Mouse (Mus musculus) ES-E14 (cell line): ENCODE measurements around the gene Snai3. TPM values are rescaled to one million over a fixed set of nuclear protein-coding genes. Genes with fewer than 3 reads are reported as not detected.

Source experiments
- DNase-seq: peaks from one replicate; pipeline ENCODE4 v3.0.0-alpha.2; 2013; ENCODE audit warnings: low read depth, low spot score
- H3K27ac ChIP-seq: 2 replicates; pipeline ENCODE4 v1.5.1; 2012; ENCODE audit warnings: low read depth, mild to moderate bottlenecking, low read length, moderate library complexity, mixed read lengths; ENCODE audit not compliant: poor library complexity, insufficient read depth, severe bottlenecking
- H3K36me3 ChIP-seq: 2 replicates; pipeline ENCODE4 v1.6.1; 2012; ENCODE audit warnings: mild to moderate bottlenecking, low read length, moderate library complexity, mixed read lengths; ENCODE audit not compliant: control insufficient read depth, poor library complexity, insufficient read depth, severe bottlenecking
- H3K4me1 ChIP-seq, 2 experiments: fragments of 150-350 bp in 1 of 2; sonication (generic) in 1 of 2; 2 replicates each; pipeline ENCODE4 v1.6.1; 2012; ENCODE audit warnings: low read length in 2 of 2, mild to moderate bottlenecking in 1 of 2, mixed read lengths in 1 of 2; ENCODE audit not compliant: control insufficient read depth in 2 of 2, insufficient read depth in 2 of 2, poor library complexity in 1 of 2
- H3K4me3 ChIP-seq, 2 experiments: fragments of 150-350 bp in 1 of 2; sonication (generic) in 1 of 2; 2 replicates each; pipeline ENCODE4 v1.5.1; 2012; ENCODE audit warnings: low read length in 2 of 2, low read depth in 1 of 2, mild to moderate bottlenecking in 1 of 2, mixed read lengths in 1 of 2; ENCODE audit not compliant: insufficient read depth in 1 of 2, poor library complexity in 1 of 2, severe bottlenecking in 1 of 2
- H3K9ac ChIP-seq: 2 replicates; pipeline ENCODE4 v1.6.1; 2012; ENCODE audit warnings: low read depth, mild to moderate bottlenecking, low read length, mixed read lengths; ENCODE audit not compliant: poor library complexity, insufficient read depth, severe bottlenecking
- H3K9me3 ChIP-seq: fragments of 150-350 bp; sonication (generic); 2 replicates; pipeline ENCODE4 v1.6.1; 2012; ENCODE audit warnings: low read depth, mild to moderate bottlenecking, low read length; ENCODE audit not compliant: control insufficient read depth, insufficient read depth
- CHD2 ChIP-seq: IDR thresholded peaks from 2 replicates; pipeline ENCODE4 v1.6.1; 2014; ENCODE audit warnings: mild to moderate bottlenecking, low read depth, low read length, inconsistent platforms
- HCFC1 ChIP-seq: IDR thresholded peaks from 2 replicates; pipeline ENCODE4 v1.6.1; 2012; ENCODE audit warnings: low read length, inconsistent platforms, borderline replicate concordance; ENCODE audit not compliant: insufficient read depth
- MAFK ChIP-seq: IDR thresholded peaks from 2 replicates; pipeline ENCODE4 v1.6.1; 2014; ENCODE audit warnings: mild to moderate bottlenecking, low read depth, low read length, inconsistent platforms; ENCODE audit not compliant: insufficient read depth
- ZC3H11A ChIP-seq: IDR thresholded peaks from 2 replicates; pipeline ENCODE4 v1.6.1; 2012; ENCODE audit warnings: low read depth, mild to moderate bottlenecking, inconsistent platforms, low read length, borderline replicate concordance
- ZNF384 ChIP-seq: IDR thresholded peaks from 2 replicates; pipeline ENCODE4 v1.6.1; 2012; ENCODE audit warnings: low read depth, low read length, inconsistent platforms
- in situ Hi-C, 2 experiments: fragments of 600-800 bp; cut with MboI; formaldehyde crosslinking; loops; one replicate each; pipeline ENCODE4 v1.15.1; 2025; ENCODE audit warnings: low sequenced_read_pairs in 2 of 2, inconsistent platforms in 1 of 2; ENCODE audit not compliant: unreplicated experiment in 2 of 2
- total RNA-seq: library from RNA; depleted of rRNA; stranded (reverse); fragments of 300-350 nt; gene quantifications from 2 replicates; pipeline ENCODE4 v1.2.3, GENCODE M21; 2012; rRNA removed

The Snai3 gene
- total RNA-seq, 1 experiment, result 4.2 TPM

GRCm38 (mm10) chr8:122414311-122414710, 46.2 kb downstream of the Snai3 start:
- TF ChIP-seq CHD2, result no peak
- TF ChIP-seq ZNF384, result no peak
- TF ChIP-seq MAFK, result no peak
- TF ChIP-seq ZC3H11A, result no peak
- no peak for TF ChIP-seq HCFC1
- peaks cover 0 to 6% of the 10 kb centered on the region in 2 experiments; a peak in 1 of 4 replicates for H3K4me1 ChIP-seq
- in situ Hi-C loops, result no loop called here
- no peaks in the 10 kb centered on the region for H3K9me3 ChIP-seq
- H3K36me3 ChIP-seq, result peaks cover 83% of the 10 kb centered on the region
- H3K9ac ChIP-seq, result no peak overlapping the region
- DNase-seq, result no peak
- no peak overlapping the region for H3K4me3 ChIP-seq
- no peak overlapping the region for H3K27ac ChIP-seq

GRCm38 (mm10) chr8:122407678-122408077, 52.9 kb downstream of the Snai3 start:
- no peak overlapping the region for H3K4me3 ChIP-seq
- no peaks in the 10 kb centered on the region for H3K4me1 ChIP-seq
- peaks cover 80% of the 10 kb centered on the region for H3K36me3 ChIP-seq
- no peaks in the 10 kb centered on the region for H3K9me3 ChIP-seq
- no peak overlapping the region for H3K27ac ChIP-seq
- TF ChIP-seq MAFK, result no peak
- no peak for TF ChIP-seq HCFC1
- no peak for TF ChIP-seq ZC3H11A
- no peak for TF ChIP-seq ZNF384
- no peak for TF ChIP-seq CHD2
- in situ Hi-C loops, result no loop called here
- no peak overlapping the region for H3K9ac ChIP-seq
- no peak for DNase-seq

DNA sequence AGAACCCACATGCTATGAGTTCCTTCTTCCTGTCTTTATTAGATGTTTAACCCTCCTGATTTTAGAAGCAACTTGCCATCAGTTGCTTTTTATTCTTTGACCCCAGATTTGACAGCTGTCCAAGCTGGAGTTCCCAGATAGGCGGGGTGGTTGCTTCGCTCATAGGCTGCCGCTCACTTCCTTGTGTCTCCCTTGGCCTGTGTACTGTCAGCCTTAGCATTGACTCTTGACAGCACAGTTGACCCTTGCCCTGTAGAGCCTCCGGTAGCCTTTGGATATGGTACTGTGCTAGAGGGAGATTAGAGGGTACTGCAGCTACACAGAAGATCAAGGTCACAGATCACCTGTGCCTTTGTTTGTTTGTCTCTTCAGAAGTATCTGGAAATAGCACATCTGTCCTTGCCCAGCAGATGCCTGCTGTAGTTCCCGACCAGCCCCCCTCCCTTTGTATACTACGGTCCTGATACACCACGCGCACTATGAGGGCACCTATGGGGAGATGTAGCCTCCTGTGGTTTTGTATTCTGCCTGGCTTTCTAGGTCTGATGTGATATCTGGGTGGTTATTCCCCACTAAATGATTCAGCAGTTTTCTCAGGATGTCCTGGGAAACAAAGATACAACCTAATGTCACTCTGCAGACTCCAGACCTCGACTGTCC, 55.3 kb downstream of the Snai3 start:
- Histone ChIP-seq H3K4me3 (no peak overlapping the region), H3K36me3 (peaks cover 77% of the 10 kb centered on the region)

More for the DNA sequence above, 55.3 kb downstream of the Snai3 start:
- Histone ChIP-seq H3K9me3 (no peaks in the 10 kb centered on the region), H3K4me1 (no peaks in the 10 kb centered on the region), H3K27ac (no peak overlapping the region), H3K9ac (no peak overlapping the region)
- DNase-seq, result no peak
- in situ Hi-C loops, result no loop called here
- TF ChIP-seq MAFK (no peak), ZNF384 (no peak), HCFC1 (no peak), CHD2 (no peak), ZC3H11A (no peak)

Other genes with a start within 250 kb of the Snai3 start
- gene Zfpm1, start 178.6 kb downstream of the Snai3 start, total RNA-seq, result 7.8 and 8.5 TPM in 2 replicates
- not detected in 2 replicates for gene Trhr2, start 100.0 kb downstream of the Snai3 start, total RNA-seq
- gene Zc3h18, start 84.1 kb downstream of the Snai3 start, total RNA-seq, result 87.1 and 90.4 TPM in 2 replicates
- 0.58 TPM in 1 of 2 replicates, not detected in the other for gene Il17c, start 38.7 kb downstream of the Snai3 start, total RNA-seq
- 78.7 and 107 TPM in 2 replicates for gene Cyba, start 27.8 kb downstream of the Snai3 start, total RNA-seq
- gene Mvd, start 17.3 kb downstream of the Snai3 start, total RNA-seq, result 30.4 and 35.2 TPM in 2 replicates
- gene Rnf166, start 15.3 kb upstream of the Snai3 start, total RNA-seq, result 10.8 and 15.0 TPM in 2 replicates
- gene Ctu2, start 15.4 kb upstream of the Snai3 start, total RNA-seq, result 79.8 and 96.0 TPM in 2 replicates
- 204 and 335 TPM in 2 replicates for gene Piezo1, start 90.6 kb upstream of the Snai3 start, total RNA-seq
- 139 and 168 TPM in 2 replicates for gene Cdt1, start 107.3 kb upstream of the Snai3 start, total RNA-seq
- gene Aprt, start 116.2 kb upstream of the Snai3 start, total RNA-seq, result 400 and 412 TPM in 2 replicates
- gene Galns, start 150.7 kb upstream of the Snai3 start, total RNA-seq, result 8.9 and 9.2 TPM in 2 replicates
- 53.2 and 56.1 TPM in 2 replicates for gene Trappc2l, start 150.9 kb upstream of the Snai3 start, total RNA-seq
- not detected in 2 replicates for gene Pabpn1l, start 162.0 kb upstream of the Snai3 start, total RNA-seq
- 0.26 and 0.36 TPM in 2 replicates for gene Cbfa2t3, start 238.4 kb upstream of the Snai3 start, total RNA-seq